Mouse (Mus musculus) cerebellum, postnatal 36 days (tissue): ENCODE measurements around the gene Rdh1.
"Not testable (repeated sequence)": the region's sequence is repeated elsewhere in the genome, so short reads cannot be mapped to it uniquely, and the experiment has no call there.

Experiments
- DNase-seq, 2 experiments: peaks; one replicate each; pipeline ENCODE4 v3.0.0; 2021 to 2022; ENCODE audit warnings: mixed read lengths in 2 of 2

The Rdh1 gene

DNA sequence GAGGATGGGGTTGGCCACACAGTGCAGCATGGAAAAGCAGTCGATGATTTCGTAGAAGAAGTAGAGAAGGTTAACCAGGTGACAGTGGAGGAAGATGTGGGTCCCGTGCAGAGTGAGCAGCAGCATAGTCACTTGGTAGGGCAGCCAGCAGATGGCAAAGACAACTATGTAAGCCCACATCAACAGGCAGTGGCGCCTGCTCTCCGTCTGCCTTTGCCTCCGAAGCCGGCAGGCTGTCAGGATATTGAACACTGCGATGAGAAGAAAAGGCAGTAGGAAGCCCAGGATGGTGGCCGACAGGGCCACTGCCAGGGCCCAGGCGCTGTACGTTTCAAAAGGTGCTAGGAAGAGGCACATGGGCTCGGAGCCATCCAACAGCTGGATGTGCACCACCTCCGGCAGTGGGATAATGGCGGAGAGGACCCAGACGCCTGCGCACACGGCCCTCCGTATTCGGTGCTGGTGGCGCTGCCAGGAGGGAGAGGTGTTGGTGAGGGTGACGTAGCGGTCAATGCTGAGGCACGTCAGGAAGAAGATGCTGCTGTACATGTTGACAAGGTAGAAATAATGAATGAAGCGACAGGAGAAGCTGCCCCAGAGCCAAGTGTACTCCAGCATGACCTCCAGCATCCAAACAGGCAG, 9.3 kb upstream of the Rdh1 start:
- DNase-seq, result peak; percentile 18 to 20

GRCm38 (mm10) chr10:127751548-127751947, 8.0 kb upstream of the Rdh1 start, which contains the start of gene Gpr182:
Gene Gpr182, minus strand, starts transcription at chr10:127751732.
- DNase-seq, result no peak

DNA sequence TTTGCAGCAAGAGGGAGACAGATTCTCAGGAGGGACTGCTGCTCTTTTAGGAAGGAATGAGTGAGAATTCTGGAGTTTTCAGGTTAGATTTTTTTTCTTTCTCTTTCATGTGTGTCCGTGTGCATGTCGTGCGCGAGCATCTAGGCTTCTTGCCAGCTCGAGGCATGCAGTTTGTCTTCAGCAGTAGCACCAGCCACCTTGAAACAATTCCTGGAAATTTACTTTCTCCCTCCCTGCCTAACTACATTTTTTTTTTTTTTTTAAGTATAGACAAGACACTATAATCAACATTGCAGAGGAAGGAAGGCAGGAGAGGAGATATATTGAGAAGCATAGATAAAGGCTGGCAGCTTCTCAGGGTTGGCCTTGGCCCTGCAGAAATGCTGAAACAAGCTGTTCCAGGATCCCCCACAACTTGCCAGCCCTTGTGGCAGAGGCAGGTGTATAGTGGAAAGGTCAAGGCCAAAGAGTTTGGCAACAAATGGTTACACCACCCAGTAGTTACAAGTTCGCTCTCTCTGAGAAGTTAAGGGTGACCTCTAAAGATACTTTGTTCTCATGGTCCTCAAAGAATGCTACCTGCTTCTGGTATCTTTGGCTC, 4.9 kb upstream of the Rdh1 start:
- DNase-seq, result no peak

- no peak for DNase-seq
Observed at GRCm38 (mm10) chr10:127755246-127755645, 4.3 kb upstream of the Rdh1 start.

DNA sequence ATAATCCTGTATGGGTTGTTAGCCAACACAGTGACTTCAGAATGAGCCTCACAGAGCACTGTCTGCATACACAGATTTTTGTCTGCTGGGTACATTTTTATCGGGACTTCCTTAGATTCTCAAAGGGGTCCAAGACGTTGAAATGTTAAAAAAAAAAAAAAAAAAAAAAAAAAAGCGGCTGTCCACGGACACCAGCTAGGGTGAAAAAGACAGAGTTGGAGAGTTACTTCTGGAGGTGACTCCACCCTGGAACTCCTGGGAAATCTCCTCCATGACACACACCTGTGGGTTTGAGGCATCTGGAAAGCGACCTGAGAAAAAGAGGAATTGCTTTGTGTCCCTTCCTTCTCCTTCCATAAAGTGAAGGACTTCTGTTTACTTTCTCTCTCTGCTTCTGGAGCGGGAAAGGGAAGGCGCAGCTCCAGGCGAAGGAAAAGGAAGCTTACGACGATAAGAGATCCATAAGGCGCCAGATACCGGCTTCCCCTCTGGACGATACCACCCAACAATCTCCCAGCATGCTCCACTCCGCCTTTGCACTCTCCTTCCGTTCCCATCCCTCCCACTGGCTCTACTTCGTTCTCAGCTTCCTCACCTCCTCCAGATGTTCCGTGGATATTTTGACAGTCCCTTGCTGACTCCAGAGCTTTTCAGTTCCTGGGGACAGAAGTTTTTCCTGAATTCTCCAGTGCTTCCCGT, 3.6 kb upstream of the Rdh1 start:
- DNase-seq, result no peak

- not testable (repeated sequence) for DNase-seq
Observed at GRCm38 (mm10) chr10:127762926-127763325, 3.4 kb downstream of the Rdh1 start.

GRCm38 (mm10) chr10:127763914-127764680, 4.6 kb downstream of the Rdh1 start:
- DNase-seq, result peak; percentile 27 to 31

DNA sequence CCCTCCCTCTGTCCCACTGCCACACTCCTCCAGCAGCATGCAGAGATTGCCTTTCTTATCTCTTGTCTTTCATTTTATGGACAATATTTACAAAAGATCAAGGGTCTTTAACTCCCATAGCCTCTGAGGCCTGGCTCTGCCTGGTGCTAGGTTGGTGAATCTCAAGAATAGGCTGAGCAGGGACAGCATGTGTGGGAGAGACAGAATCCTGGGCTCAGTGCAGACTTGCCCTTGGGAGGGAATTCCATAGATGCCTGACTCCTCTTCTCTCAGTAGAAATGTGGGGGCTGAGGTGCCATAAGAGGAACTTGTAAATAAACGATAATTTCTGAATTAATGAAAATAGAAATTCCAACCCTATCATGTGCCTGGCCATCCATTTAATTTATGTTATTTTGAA, 7.0 kb downstream of the Rdh1 start:
- DNase-seq, result no peak

DNA sequence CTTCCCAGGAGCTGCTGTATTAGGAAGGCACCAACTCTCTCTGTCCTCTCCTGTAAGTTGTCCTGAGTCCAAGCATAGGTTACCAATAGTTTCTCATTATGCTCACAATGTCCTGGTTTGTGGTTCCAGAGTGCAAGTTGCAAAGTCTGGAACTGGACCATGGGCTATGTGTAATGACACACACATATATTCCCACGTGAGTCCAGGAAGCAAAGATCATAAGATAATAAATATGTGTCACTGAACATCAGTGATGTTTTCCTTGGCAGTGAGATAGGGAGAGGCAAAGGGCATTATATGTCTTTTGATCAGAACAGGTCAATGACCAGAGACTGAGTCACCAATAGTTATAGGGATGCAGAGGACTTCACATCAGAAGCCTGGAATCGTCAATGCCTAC, 16.5 kb downstream of the Rdh1 start, which contains the start of gene Rdh9:
TSS of gene Rdh9 (plus strand) at position 376 of the 400 bp plus-strand sequence.
- DNase-seq, result no peak

DNA sequence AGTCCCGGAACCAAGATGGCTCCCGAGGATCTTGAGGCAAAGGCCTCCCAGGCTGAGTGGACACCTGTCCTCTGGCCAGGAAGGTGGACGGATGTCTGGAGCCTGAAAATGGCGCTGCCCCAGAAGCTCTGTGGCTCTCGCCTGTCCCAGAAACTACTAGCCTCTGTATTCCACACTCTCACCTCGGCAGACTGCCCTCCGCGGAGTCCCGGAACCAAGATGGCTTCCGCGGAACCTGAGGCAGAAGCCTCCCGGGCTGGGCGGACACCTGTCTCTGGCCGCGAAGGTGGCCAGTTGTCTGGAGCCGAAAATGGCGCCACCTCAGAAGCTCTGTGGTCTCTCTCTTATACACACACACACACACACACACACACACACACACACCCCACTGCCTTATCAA, 22.8 kb downstream of the Rdh1 start:
- DNase-seq, result not testable (repeated sequence)

DNA sequence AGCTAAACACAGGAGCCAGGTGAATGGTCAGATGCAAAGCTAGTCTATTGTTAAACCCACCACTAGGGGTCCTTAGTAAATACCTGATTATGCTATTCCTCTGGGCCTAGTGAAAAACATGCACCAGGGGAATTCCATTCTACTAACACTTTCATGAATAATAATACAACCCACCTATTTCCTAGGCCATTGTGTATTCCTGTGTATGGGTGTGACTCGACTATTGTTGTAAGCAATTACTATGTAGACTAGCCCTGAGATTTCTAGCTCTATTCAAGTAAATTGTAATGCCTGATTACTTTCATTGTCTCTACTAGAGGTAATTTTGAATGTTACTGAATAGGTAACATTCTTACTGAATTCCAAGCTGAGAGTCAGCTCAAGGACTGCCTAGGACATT, 25.9 kb downstream of the Rdh1 start:
- DNase-seq, result not testable (repeated sequence)

GRCm38 (mm10) chr10:127799295-127799694, 39.8 kb downstream of the Rdh1 start:
- DNase-seq, result no peak

DNA sequence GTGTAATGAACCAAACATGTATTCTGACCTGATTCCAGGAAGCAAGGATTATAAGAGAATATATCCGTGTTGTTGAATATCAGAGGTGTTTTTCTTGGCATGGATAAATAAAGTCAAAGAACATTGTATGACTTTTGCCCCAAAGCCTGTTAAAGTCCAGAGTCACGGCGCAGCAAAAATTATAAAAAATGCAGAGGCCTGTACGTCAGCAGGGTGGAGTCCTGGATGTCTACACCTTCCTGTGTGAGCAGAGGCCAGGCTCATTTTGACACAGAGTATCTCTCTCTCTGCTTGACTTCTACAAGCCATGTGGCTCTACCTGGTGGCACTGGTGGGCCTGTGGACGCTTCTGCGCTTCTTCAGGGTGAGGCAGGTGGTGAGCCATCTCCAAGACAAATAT, 41.4 kb downstream of the Rdh1 start, which contains the start of gene Rdh16:
TSS of gene Rdh16 (plus strand) at position 262 of the 400 bp plus-strand sequence.
- no peak for DNase-seq

GRCm38 (mm10) chr10:127801612-127802011, 42.1 kb downstream of the Rdh1 start:
- DNase-seq, result no peak

- DNase-seq, result no peak
Observed at GRCm38 (mm10) chr10:127802236-127802635, 42.7 kb downstream of the Rdh1 start.

- DNase-seq, result no peak
Observed at GRCm38 (mm10) chr10:127804416-127804815, 44.9 kb downstream of the Rdh1 start.

- DNase-seq, result no peak
Observed at GRCm38 (mm10) chr10:127815888-127816287, 56.4 kb downstream of the Rdh1 start.

GRCm38 (mm10) chr10:127817268-127817910, 57.9 kb downstream of the Rdh1 start:
- not testable (repeated sequence) for DNase-seq
